In genomic region chr14:55824001-55824480, GRCm38 (mm10) we compare ENCODE assay signal across 8 mouse cellular contexts. TPM values are rescaled to one million over a fixed set of nuclear protein-coding genes. Genes with fewer than 3 reads are reported as not detected.
DNase-seq lines count a peak whose midpoint lies in the region; ATAC-seq and TF ChIP-seq lines count a peak whose summit lies in the region.

No protein-coding gene starts in this region.

- intact Hi-C loops in heart, postnatal 10 days (cut with DNase I) = loop anchor here (2.0 kb wide), 1 partner anchor 31 kb away; the partner anchor contains the start of gene Nynrin

- H3K9ac ChIP-seq in limb, embryonic 11.5 days (ENCODE audit: low read length) = peak overlapping the region; percentile 72
- H3K9ac ChIP-seq in midbrain, postnatal 0 days (replicated peaks; ENCODE audit: low read length, poor library complexity, severe bottlenecking) = peak overlapping the region; percentile 61; the same call in 1 of the 2 replicates

- peak; percentile 39; the same call in 1 of the 2 replicates for TF ChIP-seq POLR2A in embryonic fibroblast, embryonic 13.5 days (IDR thresholded peaks at IDR 0.05; ENCODE audit: low read depth, low read length)

- H3K27ac ChIP-seq in embryonic fibroblast, embryonic 13.5 days (ENCODE audit: insufficient read depth, low read length) = peak overlapping the region; percentile 99
- peak overlapping the region; percentile 100 for H3K27ac ChIP-seq in limb, embryonic 11.5 days (replicated peaks; ENCODE audit: low read depth, low read length)
- peak overlapping the region; percentile 62 for H3K27ac ChIP-seq in midbrain, postnatal 0 days (ENCODE audit: low read depth, low read length)

- peak; percentile 12 to 52 for DNase-seq in spleen, postnatal 4 days (ENCODE audit: low spot score in 2 of 2)
- no peak for DNase-seq in spleen, postnatal 14 days (ENCODE audit: low spot score in 2 of 2)
- DNase-seq in heart, postnatal 10 days = peak; percentile 66 to 67
- DNase-seq in limb, embryonic 11.5 days (ENCODE audit: low spot score) = no peak
- peak; percentile 41 for DNase-seq in midbrain, postnatal 0 days (ENCODE audit: low spot score)

- H3K4me1 ChIP-seq in embryonic fibroblast, embryonic 13.5 days (ENCODE audit: control insufficient read depth, insufficient read depth, low read length) = no peaks in the 10 kb centered on the region
- peaks cover 23% of the 10 kb centered on the region for H3K4me1 ChIP-seq in limb, embryonic 11.5 days (ENCODE audit: control insufficient read depth, insufficient read depth, low read length)
- H3K4me1 ChIP-seq in midbrain, postnatal 0 days (ENCODE audit: insufficient read depth, low read length) = peaks cover 19% of the 10 kb centered on the region; the same call in 1 of the 2 replicates

- no peak for TF ChIP-seq CTCF in embryonic fibroblast, embryonic 13.5 days (IDR thresholded peaks at IDR 0.05; ENCODE audit: borderline replicate concordance, insufficient read depth, low read length)
- TF ChIP-seq CTCF in midbrain, postnatal 0 days (IDR thresholded peaks at IDR 0.05) = no peak

- WGBS in limb, embryonic 11.5 days = under 1% methylated on average over 10 of the region's 10 CpGs
- 5% methylated on average over 10 of the region's 10 CpGs for WGBS in midbrain, postnatal 0 days

- no peaks in the 10 kb centered on the region for H3K27me3 ChIP-seq in limb, embryonic 11.5 days (ENCODE audit: control insufficient read depth, insufficient read depth, low read length)
- H3K27me3 ChIP-seq in midbrain, postnatal 0 days (ENCODE audit: insufficient read depth, low read length) = peaks cover 15% of the 10 kb centered on the region; the same call in 1 of the 2 replicates

- H3K4me2 ChIP-seq in limb, embryonic 11.5 days (ENCODE audit: low read depth, severe bottlenecking) = peak overlapping the region; percentile 95
- H3K4me2 ChIP-seq in midbrain, postnatal 0 days (ENCODE audit: low read depth, low read length, poor library complexity, severe bottlenecking) = peak overlapping the region; percentile 98

- 0 out of 2 replicates have a peak, but pooled peaks cover 3% of the 10 kb centered on the region for H3K36me3 ChIP-seq in limb, embryonic 11.5 days (ENCODE audit: control insufficient read depth, insufficient read depth, low read length)
- H3K36me3 ChIP-seq in midbrain, postnatal 0 days (ENCODE audit: insufficient read depth, low read length) = no peaks in the 10 kb centered on the region

- no peak for ATAC-seq in limb, embryonic 11.5 days (ENCODE audit: insufficient number of reproducible peaks, low FRiP score, low TSS enrichment, low read depth)
- 0 out of 2 replicates have a peak, but pooled peaks have one; percentile 8 for ATAC-seq in midbrain, postnatal 0 days (ENCODE audit: low FRiP score)
- no peak for ATAC-seq in inflammation-experienced regulatory T-cells, adult 6 months
- no peak for ATAC-seq in megakaryocyte progenitor cell, adult 5-6 weeks (replicated peaks; ENCODE audit: poor library complexity)

- H3K9me3 ChIP-seq in limb, embryonic 11.5 days (ENCODE audit: control insufficient read depth, low read length) = no peaks in the 10 kb centered on the region
- H3K9me3 ChIP-seq in midbrain, postnatal 0 days (ENCODE audit: low read length) = no peaks in the 10 kb centered on the region

- peak overlapping the region; percentile 44 for H3K4me3 ChIP-seq in embryonic fibroblast, embryonic 13.5 days (ENCODE audit: insufficient read depth, low read length)
- peak overlapping the region; percentile 96 for H3K4me3 ChIP-seq in limb, embryonic 11.5 days (ENCODE audit: low read depth, low read length)
- peak overlapping the region; percentile 58 for H3K4me3 ChIP-seq in midbrain, postnatal 0 days (ENCODE audit: low read depth, low read length)

RNA-seq across cellular contexts. Expression of gene Nfatc4, which starts 1.1 kb away (rescaled TPM):
- 88.8 and 98.2 TPM in 2 replicates for polyA plus RNA-seq in embryonic fibroblast, embryonic 13.5 days (2011; ENCODE audit: insufficient read length, low read depth, missing spikeins)
- total RNA-seq in heart, postnatal 10 days (2021) = 10 to 100 TPM; 11.1 to 12.1 TPM
- 105 and 106 TPM in 2 replicates for polyA plus RNA-seq in limb, embryonic 11.5 days (2014; fragmentation: Nextera tagmentation; extraction: Ambion mirVana)
- 9.6 and 12.9 TPM in 2 replicates for total RNA-seq in midbrain, postnatal 0 days (2014; rRNA removed)
- 4.2 and 5.2 TPM in 2 replicates for polyA plus RNA-seq in midbrain, postnatal 0 days (2015; fragmentation: Nextera tagmentation; extraction: Ambion mirVana)
- polyA plus RNA-seq in inflammation-experienced regulatory T-cells, adult 6 months (2017; shearing (Covaris generic)) = not detected
- total RNA-seq in megakaryocyte progenitor cell, adult 5-6 weeks (2015) = not detected in 2 replicates
- not detected in 2 replicates for total RNA-seq in megakaryocyte progenitor cell, adult 5-6 weeks (2017)

RNA-seq across cellular contexts. Expression of gene Nynrin, which starts 29.8 kb away (rescaled TPM):
- polyA plus RNA-seq in embryonic fibroblast, embryonic 13.5 days (2011; ENCODE audit: insufficient read length, low read depth, missing spikeins) = 31.7 and 36.6 TPM in 2 replicates
- 10 to 100 TPM; 24.1 to 27.6 TPM for total RNA-seq in heart, postnatal 10 days (2021)
- 21.6 and 24.7 TPM in 2 replicates for polyA plus RNA-seq in limb, embryonic 11.5 days (2014; fragmentation: Nextera tagmentation; extraction: Ambion mirVana)
- 36.4 and 42.0 TPM in 2 replicates for total RNA-seq in midbrain, postnatal 0 days (2014; rRNA removed)
- 6.8 and 7.2 TPM in 2 replicates for polyA plus RNA-seq in midbrain, postnatal 0 days (2015; fragmentation: Nextera tagmentation; extraction: Ambion mirVana)
- under 1 TPM in 1 of 3 experiments, not detected in 2; 0.04 TPM for polyA plus RNA-seq in inflammation-experienced regulatory T-cells, adult 6 months (2017; shearing (Covaris generic))
- 2.8 and 3.9 TPM in 2 replicates for total RNA-seq in megakaryocyte progenitor cell, adult 5-6 weeks (2015)
- total RNA-seq in megakaryocyte progenitor cell, adult 5-6 weeks (2017) = 1.9 and 2.7 TPM in 2 replicates

RNA-seq across cellular contexts. Expression of gene Ripk3, which starts 35.4 kb away (rescaled TPM):
- polyA plus RNA-seq in embryonic fibroblast, embryonic 13.5 days (2011; ENCODE audit: insufficient read length, low read depth, missing spikeins) = 109 and 141 TPM in 2 replicates
- 1 to 10 TPM; 6.6 to 9.7 TPM for total RNA-seq in heart, postnatal 10 days (2021)
- 26.3 and 30.8 TPM in 2 replicates for polyA plus RNA-seq in limb, embryonic 11.5 days (2014; fragmentation: Nextera tagmentation; extraction: Ambion mirVana)
- 0.27 TPM in 1 of 2 replicates, not detected in the other for total RNA-seq in midbrain, postnatal 0 days (2014; rRNA removed)
- 1.3 and 3.0 TPM in 2 replicates for polyA plus RNA-seq in midbrain, postnatal 0 days (2015; fragmentation: Nextera tagmentation; extraction: Ambion mirVana)
- 10 to 100 TPM; 71.9 to 99.8 (median 84.8) TPM for polyA plus RNA-seq in inflammation-experienced regulatory T-cells, adult 6 months (2017; shearing (Covaris generic))
- 116 and 152 TPM in 2 replicates for total RNA-seq in megakaryocyte progenitor cell, adult 5-6 weeks (2015)
- 25.3 and 49.9 TPM in 2 replicates for total RNA-seq in megakaryocyte progenitor cell, adult 5-6 weeks (2017)

RNA-seq across cellular contexts. Expression of gene Adcy4, which starts 40.1 kb away (rescaled TPM):
- 8.7 and 18.0 TPM in 2 replicates for polyA plus RNA-seq in embryonic fibroblast, embryonic 13.5 days (2011; ENCODE audit: insufficient read length, low read depth, missing spikeins)
- total RNA-seq in heart, postnatal 10 days (2021) = 10 to 100 TPM; 21.1 to 21.9 TPM
- polyA plus RNA-seq in limb, embryonic 11.5 days (2014; fragmentation: Nextera tagmentation; extraction: Ambion mirVana) = 13.2 and 15.0 TPM in 2 replicates
- 3.6 and 4.0 TPM in 2 replicates for total RNA-seq in midbrain, postnatal 0 days (2014; rRNA removed)
- polyA plus RNA-seq in midbrain, postnatal 0 days (2015; fragmentation: Nextera tagmentation; extraction: Ambion mirVana) = 1.7 TPM in 2 replicates
- under 1 TPM in 1 of 3 experiments, not detected in 2; 0.29 TPM for polyA plus RNA-seq in inflammation-experienced regulatory T-cells, adult 6 months (2017; shearing (Covaris generic))
- 0.05 TPM in 1 of 2 replicates, not detected in the other for total RNA-seq in megakaryocyte progenitor cell, adult 5-6 weeks (2015)
- not detected in 2 replicates for total RNA-seq in megakaryocyte progenitor cell, adult 5-6 weeks (2017)

RNA-seq across cellular contexts. Expression of gene Ltb4r1, which starts 58.3 kb away (rescaled TPM):
- 0.82 and 1.0 TPM in 2 replicates for polyA plus RNA-seq in embryonic fibroblast, embryonic 13.5 days (2011; ENCODE audit: insufficient read length, low read depth, missing spikeins)
- total RNA-seq in heart, postnatal 10 days (2021) = under 1 TPM; 0.67 to 0.74 TPM
- polyA plus RNA-seq in limb, embryonic 11.5 days (2014; fragmentation: Nextera tagmentation; extraction: Ambion mirVana) = 0.17 TPM in 1 of 2 replicates, not detected in the other
- total RNA-seq in midbrain, postnatal 0 days (2014; rRNA removed) = 0.88 and 1.8 TPM in 2 replicates
- polyA plus RNA-seq in midbrain, postnatal 0 days (2015; fragmentation: Nextera tagmentation; extraction: Ambion mirVana) = 0.94 and 1.1 TPM in 2 replicates
- 10 to 100 TPM in 1 of 3 experiments, 1 to 10 TPM in 1, under 1 TPM in 1; 0.57 to 16.6 (median 3.8) TPM for polyA plus RNA-seq in inflammation-experienced regulatory T-cells, adult 6 months (2017; shearing (Covaris generic))
- total RNA-seq in megakaryocyte progenitor cell, adult 5-6 weeks (2015) = 18.5 and 19.9 TPM in 2 replicates
- total RNA-seq in megakaryocyte progenitor cell, adult 5-6 weeks (2017) = 31.4 and 42.4 TPM in 2 replicates

Comparison
In these comparisons a context has a peak if more than half of its experiments do, and no peak if none do; other contexts are left out.
1. DNase-seq: peak in spleen, postnatal 4 days (2 of 2), heart, postnatal 10 days (2 of 2) and midbrain, postnatal 0 days (single experiment); none in spleen, postnatal 14 days (0 of 2) and limb, embryonic 11.5 days (single experiment).
2. H3K4me3 ChIP-seq: peak in every context shown above with its lines; median percentile 96 in limb, embryonic 11.5 days; 58 in midbrain, postnatal 0 days; 44 in embryonic fibroblast, embryonic 13.5 days.
3. RNA of gene Nfatc4, which starts 1.1 kb away (polyA plus RNA-seq): 105 to 106 TPM in limb, embryonic 11.5 days and 88.8 to 98.2 TPM in embryonic fibroblast, embryonic 13.5 days; 4.2 to 5.2 TPM in midbrain, postnatal 0 days and not detected in inflammation-experienced regulatory T-cells, adult 6 months; every median in the first group is over 10 times any median in the second.
4. Peak in every context shown above with its lines, with median percentiles within 50 percentile points of each other: H3K27ac ChIP-seq.